Mouse (Mus musculus) urinary bladder, postnatal 25 days (tissue): ENCODE measurements around the gene Wdr89.
A peak's percentile ranks its signal among the peaks of the same experiment; 100 is the strongest.

Source experiments
- DNase-seq: peaks from one replicate; pipeline ENCODE4 v3.0.0; 2022; ENCODE audit warnings: low spot score

Wdr89 gene

DNA sequence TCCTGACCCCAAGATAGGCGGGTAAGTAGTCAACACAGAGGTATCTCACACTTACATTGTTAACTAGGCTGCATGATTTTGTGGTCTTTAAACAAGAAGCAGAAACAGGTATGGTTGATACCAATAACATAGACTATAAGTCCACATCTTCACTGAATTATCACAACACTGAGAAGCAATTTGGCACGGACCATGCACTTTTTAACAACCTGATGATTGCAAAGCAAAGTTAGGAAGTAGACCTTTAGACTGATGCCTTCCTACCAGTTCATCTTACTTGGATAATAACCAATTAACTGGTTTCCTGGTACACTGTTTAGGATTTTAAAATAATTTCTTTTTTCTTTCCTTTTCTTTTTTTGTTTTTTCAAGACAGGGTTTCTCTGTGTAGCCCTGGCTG is 1.1 kb downstream of the Wdr89 start:
- no peak for DNase-seq

DNA sequence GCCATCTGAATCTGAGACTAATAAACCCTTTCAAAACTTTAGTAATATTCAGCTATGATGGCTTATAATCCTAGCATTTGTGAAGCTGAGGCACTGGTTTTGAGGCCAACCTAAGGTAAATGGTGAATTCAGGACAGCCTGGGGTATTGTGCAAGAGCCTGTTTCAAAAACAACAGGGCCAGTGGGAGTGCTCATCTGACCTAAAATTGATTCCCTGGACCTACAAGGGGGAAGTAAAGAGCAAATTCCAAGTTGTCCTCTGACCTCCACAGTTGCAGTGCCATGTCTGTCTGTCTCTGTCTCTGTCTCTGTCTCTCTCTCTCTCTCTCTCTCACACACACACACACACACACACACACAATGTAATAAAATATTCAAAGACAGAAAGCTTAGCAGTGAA is 2.4 kb downstream of the Wdr89 start:
- DNase-seq = no peak

DNA sequence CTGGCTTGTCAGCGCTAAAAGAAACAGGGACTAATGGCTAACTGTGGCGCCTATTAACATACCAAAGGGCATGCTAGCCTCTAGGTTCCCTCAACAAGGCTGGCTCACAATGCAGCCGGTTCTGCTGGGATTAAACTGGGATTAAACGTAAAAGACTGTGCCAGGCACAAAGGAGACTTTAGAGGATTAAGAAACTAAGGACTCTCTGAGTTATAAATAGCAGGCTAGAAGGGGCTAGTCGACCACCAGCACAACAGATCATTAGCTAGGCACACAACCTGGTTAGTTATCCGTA is 4.9 kb downstream of the Wdr89 start:
- DNase-seq = no peak

DNA sequence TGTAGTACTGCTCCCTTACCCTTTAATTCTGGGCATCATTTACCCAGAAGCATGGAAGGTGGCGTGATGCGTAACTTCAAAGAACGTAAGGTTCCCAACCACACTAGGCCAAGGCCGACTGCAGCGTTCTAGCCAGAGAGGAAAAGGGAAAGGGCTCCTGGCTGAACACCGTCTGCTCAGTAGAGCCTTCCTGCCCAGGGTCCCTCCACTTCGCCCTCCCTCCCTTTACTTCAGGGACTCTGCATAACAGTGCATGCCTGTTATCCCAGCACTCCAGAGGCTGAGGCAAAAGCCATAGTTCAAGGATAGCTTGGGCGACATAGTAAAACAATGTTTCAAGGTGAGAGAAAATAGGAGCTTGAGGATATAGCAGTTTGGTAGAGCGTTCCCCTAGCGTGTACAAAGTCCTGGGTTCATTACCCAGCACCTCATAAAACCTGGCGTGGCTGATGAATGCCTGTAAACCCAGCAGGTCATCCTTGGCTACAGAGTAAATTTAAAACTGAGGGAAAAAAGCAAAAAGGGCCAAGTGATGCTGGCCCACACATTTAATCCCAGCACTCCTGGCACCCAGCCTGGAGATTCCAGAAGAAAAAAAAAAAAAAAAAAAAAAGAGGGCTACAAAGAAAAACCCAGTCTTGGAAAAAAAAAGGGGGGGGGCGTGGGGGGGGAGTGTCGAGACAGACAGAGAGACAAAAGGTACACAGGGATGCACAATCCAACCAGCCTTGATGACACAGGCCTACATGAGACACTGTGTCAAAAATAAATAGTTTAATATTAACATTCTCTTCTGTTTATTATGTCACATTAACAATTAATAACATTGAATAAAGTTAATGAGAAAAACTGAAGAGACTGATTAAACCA is 5.5 kb downstream of the Wdr89 start:
- no peak for DNase-seq

DNA sequence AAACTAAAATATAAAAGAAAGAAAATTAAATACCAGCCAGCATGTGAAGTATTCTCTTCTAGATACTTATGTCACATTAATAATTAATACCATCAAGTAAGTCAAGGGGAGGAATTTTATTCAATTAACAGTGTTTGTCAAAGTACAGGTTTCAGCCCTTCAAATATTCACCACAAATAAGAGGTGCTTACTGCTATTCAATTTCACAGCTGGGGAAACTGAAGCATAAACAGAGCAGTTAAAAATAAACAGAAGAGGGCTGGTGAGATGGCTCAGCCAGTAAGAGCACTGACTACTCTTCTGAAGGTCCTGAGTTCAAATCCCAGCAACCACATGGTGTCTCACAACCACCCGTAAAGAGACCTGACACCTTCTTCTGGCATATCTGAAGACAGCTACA is 7.0 kb downstream of the Wdr89 start:
- no peak for DNase-seq

DNA sequence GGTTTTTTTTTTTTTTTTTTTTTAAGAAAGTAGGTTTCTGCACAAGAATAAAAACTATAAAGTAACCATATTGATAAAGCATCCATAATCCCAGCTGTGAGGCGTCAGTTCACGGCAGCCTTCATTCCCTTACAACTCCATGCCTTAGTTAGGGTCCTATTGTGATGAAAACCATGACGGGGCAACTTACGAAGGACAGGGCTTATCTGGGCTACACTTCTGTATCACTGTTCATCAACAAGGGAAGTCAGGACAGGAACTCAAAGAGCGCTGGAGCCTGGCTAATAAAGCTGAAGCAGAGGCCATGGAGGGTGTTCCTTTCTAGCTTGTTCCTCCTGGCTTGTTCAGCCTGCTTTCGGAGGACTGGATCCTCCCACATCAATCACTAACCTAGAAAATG is 10.9 kb downstream of the Wdr89 start:
- DNase-seq = no peak

DNA sequence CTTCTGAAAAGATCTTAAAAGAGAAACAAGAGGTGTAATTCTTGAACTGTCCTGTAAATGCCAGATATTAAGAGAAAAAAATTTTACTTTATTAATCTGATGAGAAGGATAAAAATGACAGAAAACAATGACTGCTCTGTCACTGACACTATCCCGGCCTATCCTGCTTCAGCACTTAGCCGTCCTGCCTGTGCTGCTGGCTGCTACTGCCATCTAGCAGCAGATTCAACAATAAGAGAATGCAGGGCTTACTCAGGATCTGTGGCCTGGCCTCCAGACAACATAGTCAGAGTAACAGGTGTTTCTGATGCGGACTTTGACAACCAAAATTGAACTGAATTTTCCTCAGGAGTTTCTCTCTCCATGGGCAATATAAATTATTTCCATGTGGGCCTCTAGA is 12.8 kb downstream of the Wdr89 start:
- DNase-seq = no peak

DNA sequence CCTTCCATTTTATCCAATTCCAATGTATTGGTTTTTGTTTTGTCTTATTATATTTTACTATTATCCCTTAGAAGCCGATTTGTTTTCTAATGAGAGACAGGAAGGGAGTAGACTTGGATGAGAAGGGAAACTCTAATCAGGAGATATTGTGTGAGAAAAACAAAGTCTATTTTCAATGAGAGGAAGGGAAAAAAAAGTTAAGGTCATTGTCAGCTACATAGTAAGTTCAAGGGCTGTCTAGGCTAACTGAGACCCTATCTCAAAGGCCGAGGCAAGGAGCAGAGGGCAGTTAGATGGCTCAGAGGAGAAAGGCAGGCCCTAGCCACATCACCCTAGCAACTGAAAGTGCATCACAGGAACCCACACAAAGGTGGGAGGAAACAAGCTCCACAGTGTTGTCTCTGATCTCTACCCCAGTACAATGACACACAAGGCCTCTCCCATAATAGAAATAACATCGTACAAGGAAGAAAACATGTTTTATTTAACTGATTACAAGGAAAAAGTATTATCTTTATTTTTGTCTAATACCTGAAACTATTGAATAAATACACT is 15.0 kb downstream of the Wdr89 start:
- DNase-seq = no peak

DNA sequence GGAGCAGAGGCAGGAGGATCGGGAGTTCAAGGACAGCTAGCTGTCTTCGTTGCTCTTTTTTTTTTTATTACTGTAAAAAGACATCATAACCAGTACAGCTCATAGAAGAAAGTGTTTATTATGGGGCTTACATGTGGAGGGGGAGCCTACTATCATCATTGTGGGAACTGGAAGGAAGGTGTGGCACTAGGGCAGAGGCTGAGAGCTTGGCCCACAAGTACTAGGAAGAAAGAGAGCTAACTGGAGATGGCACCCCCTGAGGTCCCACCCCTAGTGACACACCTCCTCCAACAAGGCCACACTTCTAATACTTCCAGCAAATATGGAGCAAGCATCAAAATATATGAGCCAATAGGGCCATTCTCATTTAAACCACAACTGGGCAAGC is 19.6 kb downstream of the Wdr89 start:
- no peak for DNase-seq

DNA sequence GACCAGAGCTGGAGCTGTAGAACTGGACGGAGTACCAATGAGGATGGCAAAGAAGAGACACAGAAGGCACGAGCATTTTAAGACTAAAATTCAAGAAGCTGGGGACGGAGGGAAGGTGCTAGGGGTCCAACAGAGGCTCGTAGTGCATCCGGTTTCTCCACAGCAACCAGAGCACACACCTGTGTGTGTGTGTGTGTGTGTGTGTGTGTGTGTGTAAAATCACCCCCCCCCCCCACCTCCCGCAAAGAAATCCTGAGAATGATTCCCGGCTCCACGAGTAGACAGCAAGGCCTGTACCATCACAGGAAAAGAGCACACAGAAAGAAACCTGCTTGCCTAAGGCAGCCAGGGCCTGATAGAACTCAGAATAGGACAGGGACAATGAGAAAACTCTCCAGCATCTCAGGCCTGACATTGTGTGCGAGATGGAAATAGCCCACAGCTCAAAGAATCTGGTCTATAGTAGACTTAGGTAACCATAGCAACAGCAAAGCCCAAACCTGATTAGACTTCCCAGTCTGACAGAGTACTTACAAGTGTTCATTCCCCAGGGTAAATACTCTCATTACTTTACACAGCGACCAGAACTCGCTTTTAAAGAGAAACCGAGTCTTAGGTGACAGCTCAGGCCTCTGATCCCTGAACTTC is 20.2 kb downstream of the Wdr89 start:
- no peak for DNase-seq

DNA sequence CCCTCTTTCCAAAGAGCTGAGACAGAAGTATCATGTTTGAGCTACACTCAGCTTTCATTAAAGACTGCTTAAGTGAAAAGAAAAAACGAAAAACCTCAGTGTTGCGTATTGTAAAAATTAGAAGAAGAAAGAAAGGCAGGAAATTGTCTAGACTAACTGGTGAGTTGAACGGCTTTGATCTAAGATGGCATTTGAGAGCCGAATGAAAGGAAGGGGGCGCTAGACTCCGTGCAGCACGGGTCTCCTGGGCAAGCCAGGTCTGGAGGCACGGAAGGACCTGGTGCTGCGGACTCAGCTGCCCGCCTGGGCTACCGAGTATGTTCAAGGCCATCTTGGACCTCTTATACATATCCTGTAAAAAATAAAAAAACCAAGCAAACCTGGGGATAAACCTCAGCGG is 21.1 kb downstream of the Wdr89 start:
- no peak for DNase-seq

DNA sequence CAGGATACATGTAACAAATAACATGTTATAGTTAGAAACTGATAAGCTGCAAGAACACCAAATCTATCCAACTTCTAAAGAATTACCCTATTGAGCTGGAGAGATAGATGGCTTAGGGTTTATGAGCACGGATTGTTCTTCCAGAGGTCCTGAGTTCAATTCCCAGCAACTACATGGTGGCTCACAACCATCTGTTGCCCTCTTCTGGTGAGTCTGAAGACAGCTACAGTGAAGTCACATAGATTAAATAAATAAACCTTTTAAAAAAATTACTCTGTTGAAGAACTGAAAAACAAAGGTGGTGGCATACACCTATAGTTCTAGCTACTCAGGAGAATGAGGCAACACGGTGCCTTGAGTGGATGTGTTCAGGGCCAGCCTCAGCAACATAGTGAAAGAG is 21.7 kb downstream of the Wdr89 start:
- no peak for DNase-seq

DNA sequence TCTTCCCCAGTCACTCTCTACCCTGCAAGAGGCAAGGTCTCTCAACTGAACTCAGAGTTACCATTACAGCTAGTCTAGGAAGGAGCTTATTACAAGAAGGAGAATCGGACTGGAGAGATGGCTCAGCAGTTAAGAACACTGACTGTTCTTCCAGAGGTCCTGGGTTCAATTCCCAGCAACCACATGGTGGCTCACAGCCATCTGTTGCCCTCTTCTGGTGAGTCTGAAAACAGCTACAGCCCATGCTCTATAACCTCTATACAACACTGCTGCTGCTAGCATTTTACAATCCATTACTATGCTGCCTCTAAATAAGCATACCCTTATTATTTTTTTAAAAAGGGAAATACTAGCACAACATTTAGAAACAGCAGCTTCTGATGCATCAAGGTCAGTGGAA is 23.6 kb downstream of the Wdr89 start:
- no peak for DNase-seq

DNA sequence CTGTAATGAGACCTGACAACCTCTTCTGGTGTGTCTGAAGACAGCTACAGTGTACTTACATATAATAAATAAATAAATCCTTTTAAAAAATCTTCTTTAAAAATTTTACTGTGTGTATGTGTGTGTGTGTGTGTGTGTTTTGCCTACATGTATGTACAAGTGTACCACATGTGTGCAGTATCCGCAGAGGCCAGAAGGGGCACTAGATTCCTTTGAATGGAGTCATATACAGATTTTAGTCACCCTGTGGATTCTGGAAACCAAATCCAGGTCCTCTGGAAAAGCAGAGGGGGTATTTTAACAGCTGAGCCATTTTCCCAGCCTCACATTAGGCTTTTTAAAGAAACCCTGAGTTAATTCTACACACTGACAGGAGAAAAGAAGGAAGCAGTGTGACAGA is 27.6 kb downstream of the Wdr89 start:
- DNase-seq = no peak

DNA sequence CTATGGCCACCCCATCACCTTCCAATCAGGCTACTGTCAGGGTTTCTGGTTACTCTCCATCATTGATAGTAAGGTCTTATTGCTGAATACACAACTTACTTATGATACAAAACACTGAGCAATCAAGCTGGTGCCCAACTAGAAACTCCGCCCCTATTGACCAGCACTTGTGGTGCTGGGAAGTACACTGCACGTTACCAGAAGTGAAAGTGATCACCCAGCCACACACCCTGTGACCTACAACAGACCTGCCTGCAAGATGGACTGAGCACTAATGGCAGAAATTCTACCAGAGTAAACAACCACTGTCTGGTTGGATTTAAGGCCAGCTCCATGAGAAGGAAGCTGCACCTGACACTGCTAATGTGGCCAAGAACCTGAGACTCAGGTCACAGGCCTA is 31.0 kb downstream of the Wdr89 start:
- no peak for DNase-seq

DNA sequence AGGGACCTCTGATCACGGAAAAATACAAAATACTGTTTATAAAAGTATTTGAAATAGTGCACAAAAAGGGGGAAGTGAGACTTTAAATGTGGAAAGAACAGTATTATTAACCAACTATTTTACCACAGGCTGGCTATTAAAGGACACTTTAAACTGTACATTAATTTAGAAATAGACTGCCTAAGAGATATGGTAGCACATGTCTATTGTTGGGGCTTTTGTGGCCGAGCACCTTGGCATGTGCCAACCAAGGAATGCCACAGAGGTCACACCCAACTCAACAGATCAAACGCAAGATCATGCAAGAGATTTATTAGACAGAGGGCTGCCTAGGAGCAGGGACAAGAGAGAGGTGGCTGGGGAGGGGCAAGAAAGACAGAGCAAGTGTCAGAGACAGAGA is 32.2 kb downstream of the Wdr89 start:
- DNase-seq = no peak

DNA sequence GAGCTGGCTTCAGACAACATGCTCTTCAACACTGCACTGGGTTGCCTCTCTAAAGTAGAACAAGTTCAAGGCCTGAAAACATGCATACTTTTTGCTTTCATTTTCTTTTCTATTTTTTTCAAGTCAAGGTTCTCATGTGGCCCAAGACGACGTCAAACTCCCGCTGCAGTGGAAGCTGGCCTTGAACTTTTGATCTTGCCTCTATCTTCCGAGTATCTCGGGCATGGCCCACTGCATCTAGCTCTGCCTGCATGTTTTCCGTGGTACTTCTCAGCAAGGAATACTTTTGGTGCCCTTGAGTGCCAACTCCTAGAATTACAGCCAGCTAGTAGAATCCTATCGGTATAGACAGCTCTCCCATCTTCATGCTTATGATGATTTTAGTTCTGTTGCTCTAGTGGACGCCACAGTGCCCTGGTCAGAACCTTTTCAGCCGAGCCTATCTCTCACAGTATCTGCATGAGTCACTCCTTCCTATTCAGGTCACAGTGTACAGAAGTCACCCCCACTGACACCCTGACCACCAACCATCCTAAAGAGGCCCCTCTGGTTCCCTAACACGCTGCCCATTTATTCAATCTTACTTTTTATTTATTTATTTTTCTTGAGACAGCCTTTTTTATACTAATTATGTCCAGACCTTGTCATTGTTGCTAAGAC is 33.4 kb downstream of the Wdr89 start:
- DNase-seq = no peak

DNA sequence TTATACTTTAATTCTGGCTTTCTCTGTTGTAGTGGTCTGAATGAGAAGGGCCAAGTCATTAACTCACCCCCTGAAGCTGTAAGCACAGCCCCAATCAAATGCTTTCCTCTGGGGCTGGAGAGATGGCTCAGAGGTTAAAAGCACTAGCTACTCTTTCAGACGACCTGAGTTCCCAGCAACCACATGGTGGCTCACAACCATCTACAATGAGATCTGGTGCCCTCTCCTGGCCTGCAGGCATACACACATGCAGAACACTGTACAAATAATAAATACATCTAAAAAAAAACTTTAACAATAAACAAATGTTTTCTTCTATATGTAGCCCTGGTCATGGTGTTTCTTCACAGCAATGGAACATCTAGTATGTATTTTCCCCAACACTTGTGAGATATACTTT is 39.7 kb downstream of the Wdr89 start:
- no peak for DNase-seq

DNA sequence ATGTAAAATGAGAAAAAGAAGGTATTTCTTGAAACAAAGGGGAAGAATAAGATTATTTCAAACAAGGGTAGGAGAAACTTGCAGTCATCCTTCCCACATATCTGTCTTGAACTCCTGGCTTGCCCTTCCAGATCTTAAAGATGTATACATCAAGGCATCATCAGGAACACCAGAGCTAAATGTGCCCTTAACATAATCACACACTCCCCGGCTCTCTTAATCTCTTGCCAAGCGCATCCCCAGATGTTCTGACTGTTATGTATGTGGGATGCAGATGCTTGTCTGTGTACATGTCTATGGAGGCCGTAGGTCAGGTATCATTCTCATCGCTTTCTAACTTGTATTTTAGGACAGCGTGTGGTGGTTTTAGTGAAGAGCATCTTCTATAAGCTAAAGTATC is 46.0 kb downstream of the Wdr89 start:
- no peak for DNase-seq

DNA sequence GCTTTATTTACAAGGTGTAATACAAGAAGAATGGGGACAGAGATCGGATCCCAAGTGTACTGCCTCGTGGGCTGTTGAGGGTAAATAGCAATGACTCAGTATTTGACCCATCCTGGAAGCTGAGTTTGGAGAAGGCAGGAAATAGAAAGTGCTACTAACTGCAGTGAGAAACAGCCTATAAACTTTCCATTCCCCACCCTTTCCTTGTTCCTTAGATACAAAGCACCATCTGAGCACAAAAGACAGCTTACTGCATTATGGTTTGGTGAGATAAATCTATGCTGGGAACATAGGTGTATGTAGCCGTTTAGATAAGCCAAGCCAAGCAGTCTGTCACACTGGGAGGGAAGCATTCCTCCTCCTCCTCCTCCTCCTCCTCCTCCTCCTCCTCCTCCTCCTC is 46.5 kb downstream of the Wdr89 start:
- no peak for DNase-seq

DNA sequence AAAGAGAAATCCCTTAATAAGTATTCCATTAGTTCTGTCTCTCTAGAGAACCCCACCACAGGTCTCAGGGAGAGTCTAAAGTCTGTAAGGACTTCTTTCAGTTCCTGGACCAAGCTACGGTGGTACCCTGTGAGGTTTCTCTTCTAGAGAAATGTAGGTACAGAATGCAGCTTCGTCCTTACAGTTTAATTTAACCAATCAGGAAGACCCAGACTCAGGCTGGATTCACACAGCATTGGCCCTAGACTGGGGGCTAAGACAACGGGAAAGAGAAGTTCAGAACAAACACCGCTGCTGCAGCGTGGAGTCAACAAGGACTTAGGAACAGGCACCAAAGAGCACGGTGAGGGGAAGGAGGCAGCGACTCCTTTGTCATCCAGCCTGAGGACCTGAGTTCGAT is 52.5 kb downstream of the Wdr89 start:
- no peak for DNase-seq

DNA sequence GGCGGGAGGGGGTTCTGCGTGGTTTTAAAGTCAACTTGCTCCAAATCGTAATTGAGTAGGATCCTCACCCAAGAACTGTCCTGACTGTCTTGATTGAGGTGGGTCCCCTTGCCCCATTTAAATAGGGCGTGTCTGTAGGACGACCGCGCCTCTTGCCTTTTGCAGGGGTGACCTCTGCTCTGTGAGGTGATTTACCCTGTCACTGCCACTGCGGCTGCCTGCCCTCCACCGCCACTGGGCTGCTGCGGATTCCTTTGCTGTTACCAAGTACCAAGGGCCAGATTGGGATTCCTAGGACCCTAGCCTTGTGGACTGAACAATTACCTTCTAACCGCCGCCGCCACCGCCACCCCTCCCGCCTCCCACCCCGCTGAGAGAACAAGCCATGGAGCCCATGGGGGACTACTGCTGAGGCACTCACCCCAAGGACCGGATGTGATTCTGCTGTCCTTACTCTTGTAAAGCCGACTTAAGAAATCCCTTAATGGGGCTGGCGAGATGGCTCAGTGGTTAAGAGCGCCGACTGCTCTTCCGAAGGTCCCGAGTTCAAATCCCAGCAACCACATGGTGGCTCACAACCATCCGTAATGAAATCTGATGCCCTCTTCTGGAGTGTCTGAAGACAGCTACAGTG is 53.1 kb downstream of the Wdr89 start:
- DNase-seq = peak; percentile 9

DNA sequence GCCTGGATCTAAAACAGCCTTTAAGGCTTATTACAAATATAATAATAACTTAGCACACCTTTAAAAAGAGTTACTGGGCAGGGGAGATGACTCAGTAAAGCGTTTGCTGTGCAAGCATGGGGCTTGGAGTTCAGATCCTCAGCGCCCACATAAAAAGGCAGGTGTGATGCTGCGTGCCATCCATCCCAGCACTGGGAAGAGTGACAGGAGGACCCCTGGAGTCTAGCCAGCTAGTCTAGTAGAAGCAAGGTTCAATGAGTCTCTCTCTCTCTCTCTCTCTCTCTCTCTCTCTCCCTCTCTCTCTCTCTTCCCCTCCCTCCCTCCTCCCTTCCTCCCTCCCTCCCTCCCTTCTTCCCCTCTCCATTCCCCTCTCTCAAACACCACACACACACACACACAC is 53.8 kb downstream of the Wdr89 start:
- DNase-seq = no peak
